Mouse (Mus musculus) small intestine, adult 2 months (tissue): ENCODE measurements around the gene Zfp697. TPM values are rescaled to one million over a fixed set of nuclear protein-coding genes. Genes with fewer than 3 reads are reported as not detected.
"Not testable (repeated sequence)": the region's sequence is repeated elsewhere in the genome, so short reads cannot be mapped to it uniquely, and the experiment has no call there.

Experiments
- H3K27ac ChIP-seq: fragments of 200-500 bp; 2 replicates; pipeline ENCODE4 v1.5.1; 2012; ENCODE audit warnings: low read depth, low read length, control low read depth, inconsistent platforms; ENCODE audit not compliant: insufficient read depth
- H3K27me3 ChIP-seq: fragments of 200-500 bp; 2 replicates; pipeline ENCODE4 v1.6.1; 2012; ENCODE audit warnings: mild to moderate bottlenecking, moderate library complexity, low read length, inconsistent platforms; ENCODE audit not compliant: control insufficient read depth, insufficient read depth
- H3K36me3 ChIP-seq: fragments of 200-500 bp; 2 replicates; pipeline ENCODE4 v1.6.1; 2012; ENCODE audit warnings: mild to moderate bottlenecking, low read length, control low read depth, inconsistent platforms; ENCODE audit not compliant: control insufficient read depth, insufficient read depth
- H3K4me1 ChIP-seq: fragments of 200-500 bp; 2 replicates; pipeline ENCODE4 v1.6.1; 2012; ENCODE audit warnings: low read length, inconsistent platforms, mixed read lengths; ENCODE audit not compliant: control insufficient read depth, insufficient read depth, insufficient read length
- H3K4me3 ChIP-seq: fragments of 200-500 bp; 2 replicates; pipeline ENCODE4 v1.5.1; 2012; ENCODE audit warnings: low read depth, mild to moderate bottlenecking, control low read depth, inconsistent platforms, low read length, moderate library complexity
- CTCF ChIP-seq: fragments of 200-500 bp; IDR thresholded peaks from 2 replicates; pipeline ENCODE4 v1.5.1; 2012; ENCODE audit warnings: low read depth, mild to moderate bottlenecking, control low read depth, inconsistent platforms, low read length, moderate library complexity, mixed read lengths; ENCODE audit not compliant: insufficient replicate concordance, insufficient read length; ENCODE audit errors: extremely low read depth
- POLR2A ChIP-seq: fragments of 200-500 bp; IDR thresholded peaks from 2 replicates; pipeline ENCODE4 v1.6.1; 2012; ENCODE audit warnings: low read depth, mild to moderate bottlenecking, control low read depth, inconsistent platforms, low read length, moderate library complexity
- WGBS: fragments of 180-500 bp; shearing (Covaris S2); methylation state at CpG from one replicate; pipeline ENCODE4 v1.1.7; 2018; 5-methylcytosine and 5-hydroxymethylcytosine counted together
- polyA plus RNA-seq: library from polyadenylated mRNA; depleted of rRNA; stranded (reverse); fragments of >200 nt; gene quantifications from 2 replicates; pipeline ENCODE4 v1.2.3, GENCODE M21; 2012

Gene Zfp697
- polyA plus RNA-seq, 1 experiment: 0.89 TPM

- H3K4me3 ChIP-seq, H3K27ac ChIP-seq, H3K4me1 ChIP-seq, H3K36me3 ChIP-seq, H3K27me3 ChIP-seq: not testable (repeated sequence)
- WGBS: no CpG with 5 or more reads among the region's 1 CpGs
Measured at GRCm38 (mm10) chr3:98550832-98551231, 168.6 kb downstream of the Zfp697 start.

DNA sequence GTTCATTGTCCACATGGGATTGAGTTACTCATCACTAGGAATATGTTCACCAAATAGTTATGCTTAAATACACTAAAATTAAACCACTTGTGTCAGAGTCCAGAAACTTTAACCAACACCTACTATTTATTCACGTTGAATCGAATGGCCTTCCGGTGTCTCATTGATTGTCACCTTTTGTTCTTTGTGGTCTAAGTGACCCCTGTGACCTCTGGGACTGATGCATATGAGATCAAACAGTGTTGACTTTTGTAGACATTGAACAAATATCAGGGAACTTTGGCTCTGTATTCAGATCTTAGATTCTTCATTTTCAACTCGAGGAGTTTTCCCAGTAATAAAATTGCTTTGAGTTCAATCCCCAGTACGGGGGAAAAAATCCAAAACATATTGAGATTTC is 178.4 kb downstream of the Zfp697 start:
- no CpG with 5 or more reads among the region's 5 CpGs for WGBS
- H3K27ac ChIP-seq, H3K4me1 ChIP-seq, H3K36me3 ChIP-seq, H3K27me3 ChIP-seq, H3K4me3 ChIP-seq: not testable (repeated sequence)

DNA sequence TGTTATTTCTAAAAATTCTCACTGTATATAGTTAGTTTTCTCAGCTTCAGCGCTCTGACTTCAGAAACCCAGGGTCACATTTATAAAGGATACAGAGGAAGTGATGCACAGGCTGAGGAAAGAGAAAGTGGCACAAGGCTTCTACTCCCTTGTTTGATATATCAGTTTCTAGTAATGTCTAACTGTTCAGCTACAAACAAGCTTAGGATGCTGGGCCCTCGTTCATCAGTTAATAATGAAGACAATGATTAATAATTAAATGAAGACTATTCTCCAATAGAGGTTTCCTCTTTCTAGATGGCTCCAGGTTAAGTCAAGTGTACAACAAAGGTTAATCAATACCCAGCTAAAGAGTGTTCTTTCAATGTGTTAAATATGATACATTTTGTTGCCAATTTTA is 181.6 kb downstream of the Zfp697 start:
- WGBS: no CpG with 5 or more reads among the region's 2 CpGs
- H3K4me3 ChIP-seq: not testable (repeated sequence)

GRCm38 (mm10) chr3:98564894-98565293 is 182.6 kb downstream of the Zfp697 start:
- not testable (repeated sequence) for H3K36me3 ChIP-seq, H3K4me3 ChIP-seq, H3K27me3 ChIP-seq, H3K27ac ChIP-seq, H3K4me1 ChIP-seq
- WGBS: no CpG with 5 or more reads among the region's 3 CpGs

More for the DNA sequence above, 181.6 kb downstream of the Zfp697 start:
- not testable (repeated sequence) for H3K27me3 ChIP-seq, H3K4me1 ChIP-seq, H3K36me3 ChIP-seq, H3K27ac ChIP-seq

DNA sequence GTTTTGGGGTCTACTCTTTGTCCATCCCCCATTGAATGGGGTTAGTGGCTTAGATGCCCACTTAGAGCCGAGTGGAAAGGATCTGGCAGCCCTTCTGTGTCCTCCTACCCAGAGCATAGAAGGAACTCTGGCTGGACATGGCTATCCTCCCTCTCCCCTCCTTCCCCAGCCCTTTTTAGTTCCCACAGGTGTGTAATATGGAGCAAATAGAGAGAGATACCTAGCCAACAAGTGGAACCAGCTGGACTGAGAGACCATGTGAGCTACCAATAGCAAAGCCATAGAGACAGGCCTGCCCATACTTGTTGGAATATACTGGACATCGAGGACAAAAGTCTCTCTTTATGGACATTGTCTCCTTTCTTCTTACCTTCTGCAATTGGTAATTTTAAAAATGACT is 185.5 kb downstream of the Zfp697 start:
- H3K4me3 ChIP-seq, H3K4me1 ChIP-seq, H3K27me3 ChIP-seq, H3K27ac ChIP-seq, H3K36me3 ChIP-seq: not testable (repeated sequence)
- WGBS: 81% methylated on average over 2 of the region's 2 CpGs

DNA sequence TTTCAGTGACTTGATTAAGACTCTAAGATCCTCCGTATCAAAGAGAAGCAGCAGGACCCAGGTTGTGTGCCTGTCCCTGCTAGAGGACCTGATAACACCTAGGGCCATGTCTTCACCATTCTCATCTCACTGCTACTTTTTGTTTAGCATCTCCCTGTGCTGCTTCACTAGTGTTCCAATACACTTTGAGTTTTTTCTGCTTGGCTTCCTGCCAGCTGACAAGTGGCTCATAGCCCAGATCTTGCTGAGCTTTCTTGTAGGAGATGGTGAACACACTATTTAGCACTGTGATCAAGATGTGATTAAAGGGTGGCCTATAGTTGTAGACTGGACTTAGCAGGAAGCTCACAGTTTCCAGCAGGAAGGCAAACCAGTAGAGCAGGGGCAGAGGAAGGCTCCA is 198.8 kb downstream of the Zfp697 start:
- 90% methylated on average over 1 of the region's 1 CpGs for WGBS
- not testable (repeated sequence) for H3K4me1 ChIP-seq, H3K36me3 ChIP-seq, H3K27ac ChIP-seq, H3K27me3 ChIP-seq, H3K4me3 ChIP-seq

- H3K36me3 ChIP-seq, H3K27ac ChIP-seq, H3K4me1 ChIP-seq, H3K4me3 ChIP-seq, H3K27me3 ChIP-seq: not testable (repeated sequence)
- no CpG with 5 or more reads among the region's 1 CpGs for WGBS
Measured at GRCm38 (mm10) chr3:98582202-98582601, 199.9 kb downstream of the Zfp697 start.

- not testable (repeated sequence) for H3K4me1 ChIP-seq, H3K4me3 ChIP-seq, H3K27ac ChIP-seq, H3K27me3 ChIP-seq, H3K36me3 ChIP-seq
Measured at GRCm38 (mm10) chr3:98582622-98583021, 200.4 kb downstream of the Zfp697 start.

DNA sequence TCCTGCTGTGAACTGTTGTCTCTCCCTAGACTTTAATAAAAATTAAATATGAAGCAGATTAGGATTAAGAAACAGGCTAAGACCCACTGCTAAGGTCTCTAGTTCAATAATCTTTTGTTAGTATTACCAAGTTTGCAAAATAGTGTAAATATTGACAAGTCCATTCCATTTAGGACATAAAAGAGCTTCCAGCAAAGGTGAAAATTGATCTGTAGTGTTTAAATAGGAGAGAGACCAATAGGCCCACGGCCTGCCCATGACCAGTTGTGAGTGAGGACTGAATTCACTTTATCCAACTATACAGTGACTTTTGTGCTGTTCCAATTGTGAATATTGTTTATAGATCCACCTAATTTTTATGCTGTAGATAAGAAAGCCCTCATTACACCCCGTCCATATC is 205.5 kb downstream of the Zfp697 start:
- no peak overlapping the region for H3K27ac ChIP-seq
- H3K36me3 ChIP-seq: no peaks in the 10 kb centered on the region
- TF ChIP-seq POLR2A (no peak), CTCF (no peak)
- H3K4me1 ChIP-seq: no peaks in the 10 kb centered on the region
- no peaks in the 10 kb centered on the region for H3K27me3 ChIP-seq
- WGBS: 66% methylated on average over 2 of the region's 2 CpGs
- H3K4me3 ChIP-seq: no peak overlapping the region
